ENCODE assay signal across 23 mouse cellular contexts in the genomic region with DNA sequence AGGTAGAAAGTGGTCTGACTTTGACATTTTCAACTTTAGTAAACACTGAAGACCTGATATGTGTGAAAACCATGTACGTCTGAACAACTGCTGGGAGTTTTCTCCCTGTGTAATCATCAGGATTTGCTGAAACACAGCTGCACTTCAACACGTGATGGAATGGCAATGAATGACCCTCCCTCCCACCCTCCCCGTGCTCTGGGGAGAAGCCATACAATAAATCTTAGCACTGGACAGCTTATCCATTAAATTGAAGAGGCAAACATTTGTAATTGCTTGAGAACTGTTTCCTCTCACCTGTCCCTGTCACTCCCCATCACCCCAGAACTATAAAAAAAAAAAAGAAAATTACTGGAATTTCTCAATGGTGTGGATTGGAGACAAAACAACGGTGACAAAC.
DNase-seq lines count a peak whose midpoint lies in the region; ATAC-seq and TF ChIP-seq lines count a peak whose summit lies in the region.
"Had no signal": no experiment of that assay in that cellular context is flagged by ENCODE, and none has a peak within 500 bp of the region (broad histone marks: within the 10 kb centered on the region; RNA-seq: fewer than 3 reads in every experiment).

No protein-coding gene starts in this region.

- no peak overlapping the region for H3K9ac ChIP-seq in kidney, embryonic 15.5 days
- H3K9ac ChIP-seq in embryonic facial prominence, embryonic 14.5 days (ENCODE audit: low read depth, low read length): no peak overlapping the region
- H3K9ac ChIP-seq in lung, postnatal 0 days (replicated peaks; ENCODE audit: low read depth): no peak overlapping the region
- H3K9ac ChIP-seq: forebrain, embryonic 13.5 days; heart, embryonic 15.5 days; liver, embryonic 12.5 days had no signal

- no peaks in the 10 kb centered on the region for H3K27me3 ChIP-seq in kidney, embryonic 15.5 days
- no peaks in the 10 kb centered on the region for H3K27me3 ChIP-seq in kidney, adult 2 months (replicated peaks; ENCODE audit: control insufficient read depth, insufficient read depth, low read length)
- no peaks in the 10 kb centered on the region for H3K27me3 ChIP-seq in embryonic facial prominence, embryonic 14.5 days (replicated peaks; ENCODE audit: control insufficient read depth, insufficient read depth, low read length)
- H3K27me3 ChIP-seq in lung, postnatal 0 days (replicated peaks; ENCODE audit: insufficient read depth, low read length): no peaks in the 10 kb centered on the region
- H3K27me3 ChIP-seq: forebrain, embryonic 13.5 days; heart, embryonic 15.5 days; liver, embryonic 12.5 days had no signal

- peak; percentile 69; the same call in 1 of the 2 replicates for ATAC-seq in kidney, embryonic 15.5 days (replicated peaks; ENCODE audit: low FRiP score)
- ATAC-seq in embryonic facial prominence, embryonic 14.5 days (ENCODE audit: low read depth): peak; percentile 55; the same call in 1 of the 2 replicates
- no peak for ATAC-seq in lung, postnatal 0 days
- ATAC-seq: forebrain, embryonic 13.5 days had no signal

- H3K4me2 ChIP-seq in kidney, embryonic 15.5 days: no peak overlapping the region
- H3K4me2 ChIP-seq in embryonic facial prominence, embryonic 14.5 days (ENCODE audit: low read depth, low read length): no peak overlapping the region
- H3K4me2 ChIP-seq in lung, postnatal 0 days (replicated peaks; ENCODE audit: low read depth, low read length): no peak overlapping the region
- H3K4me2 ChIP-seq: forebrain, embryonic 13.5 days; heart, embryonic 15.5 days; liver, embryonic 12.5 days had no signal

- intact Hi-C loops in left cerebral cortex, postnatal 14 days (cut with DNase I): loop anchor here (10.0 kb wide), 1 partner anchor 149 kb away; no protein-coding TSS in a partner anchor

- no peak overlapping the region for H3K27ac ChIP-seq in kidney, embryonic 15.5 days
- H3K27ac ChIP-seq in kidney, adult 2 months (ENCODE audit: insufficient read depth, low read depth, low read length): no peak overlapping the region
- no peak overlapping the region for H3K27ac ChIP-seq in embryonic facial prominence, embryonic 14.5 days (replicated peaks; ENCODE audit: low read depth, low read length)
- H3K27ac ChIP-seq in lung, postnatal 0 days (ENCODE audit: low read length): no peak overlapping the region
- H3K27ac ChIP-seq: forebrain, embryonic 13.5 days; heart, embryonic 15.5 days; left cerebral cortex, adult 2 months; liver, embryonic 12.5 days; midbrain, embryonic 10.5 days had no signal

- H3K4me3 ChIP-seq in kidney, embryonic 15.5 days (replicated peaks): no peak overlapping the region
- no peak overlapping the region for H3K4me3 ChIP-seq in kidney, adult 2 months (ENCODE audit: insufficient read depth, low read depth, low read length)
- no peak overlapping the region for H3K4me3 ChIP-seq in embryonic facial prominence, embryonic 14.5 days (ENCODE audit: low read depth, low read length)
- H3K4me3 ChIP-seq in lung, postnatal 0 days (ENCODE audit: low read depth, low read length): no peak overlapping the region
- H3K4me3 ChIP-seq: erythroblast, embryonic 14.5 days; forebrain, embryonic 13.5 days; heart, adult 2 months; heart, embryonic 15.5 days; left cerebral cortex, adult 2 months; liver, embryonic 12.5 days; midbrain, embryonic 10.5 days had no signal

- no peaks in the 10 kb centered on the region for H3K9me3 ChIP-seq in kidney, embryonic 15.5 days (replicated peaks)
- no peaks in the 10 kb centered on the region for H3K9me3 ChIP-seq in embryonic facial prominence, embryonic 14.5 days (ENCODE audit: control insufficient read depth, low read length)
- H3K9me3 ChIP-seq in lung, postnatal 0 days (ENCODE audit: low read length): no peaks in the 10 kb centered on the region
- H3K9me3 ChIP-seq: forebrain, embryonic 13.5 days; heart, embryonic 15.5 days; liver, embryonic 12.5 days; midbrain, embryonic 10.5 days had no signal

- TF ChIP-seq POLR2A in kidney, adult 2 months (IDR thresholded peaks at IDR 0.05; ENCODE audit: low read depth, low read length): no peak

- H3K4me1 ChIP-seq in kidney, embryonic 15.5 days: peaks cover 11% of the 10 kb centered on the region
- no peaks in the 10 kb centered on the region for H3K4me1 ChIP-seq in kidney, adult 2 months (ENCODE audit: control insufficient read depth, insufficient read depth, low read length)
- H3K4me1 ChIP-seq in embryonic facial prominence, embryonic 14.5 days (ENCODE audit: control insufficient read depth, insufficient read depth, low read length): peaks cover 3% of the 10 kb centered on the region; the same call in 1 of the 2 replicates
- no peaks in the 10 kb centered on the region for H3K4me1 ChIP-seq in lung, postnatal 0 days (ENCODE audit: insufficient read depth, low read depth, low read length)
- H3K4me1 ChIP-seq: forebrain, embryonic 13.5 days; heart, embryonic 15.5 days; midbrain, embryonic 10.5 days had no signal

- TF ChIP-seq EP300 in lung, postnatal 0 days (IDR thresholded peaks at IDR 0.05): no peak

- 14% methylated on average over 4 of the region's 4 CpGs for WGBS in kidney, embryonic 15.5 days
- 30% methylated on average over 4 of the region's 4 CpGs for WGBS in kidney, adult 2 months
- WGBS in embryonic facial prominence, embryonic 14.5 days: 42% methylated on average over 4 of the region's 4 CpGs
- 39% methylated on average over 4 of the region's 4 CpGs for WGBS in lung, postnatal 0 days

- no peaks in the 10 kb centered on the region for H3K36me3 ChIP-seq in kidney, embryonic 15.5 days
- H3K36me3 ChIP-seq in kidney, adult 2 months (ENCODE audit: control insufficient read depth, insufficient read depth, low read length): no peaks in the 10 kb centered on the region
- no peaks in the 10 kb centered on the region for H3K36me3 ChIP-seq in embryonic facial prominence, embryonic 14.5 days (ENCODE audit: control insufficient read depth, insufficient read depth, low read length)
- H3K36me3 ChIP-seq in lung, postnatal 0 days (ENCODE audit: insufficient read depth, low read length): no peaks in the 10 kb centered on the region
- H3K36me3 ChIP-seq: heart, embryonic 15.5 days; liver, embryonic 12.5 days; midbrain, embryonic 10.5 days had no signal

- TF ChIP-seq CTCF in kidney, adult 2 months (conservative IDR thresholded peaks at IDR 0.05; ENCODE audit: insufficient read depth, insufficient read length, low read depth, low read length): no peak
- no peak for TF ChIP-seq CTCF in lung, postnatal 0 days (IDR thresholded peaks at IDR 0.05)

- no peak for DNase-seq in kidney, adult 2 months
- peak; percentile 58 for DNase-seq in embryo, embryonic 10.5 days (ENCODE audit: low spot score)
- peak; percentile 55 for DNase-seq in embryonic facial prominence, embryonic 14.5 days (ENCODE audit: low spot score)
- DNase-seq in mesoderm, embryonic 11.5 days (ENCODE audit: low read depth, low spot score): peak; percentile 76
- no peak for DNase-seq in heart, adult 18-20 months
- DNase-seq in lung, postnatal 0 days (ENCODE audit: low spot score): no peak
- no peak for DNase-seq in left cerebral cortex, postnatal 14 days (ENCODE audit: low spot score in 2 of 2)
- DNase-seq: adrenal gland, adult 2 months; cerebellum, adult 9-10 months; gastrocnemius, postnatal 14 days; heart, postnatal 4 days; lung, adult 2 months; right cerebral cortex, postnatal 25 days; thymus, adult 18-20 months; thymus, postnatal 4 days had no signal

Comparison
In these comparisons a context has a peak if more than half of its experiments do, and no peak if none do; other contexts are left out.
1. DNase-seq: peak in embryo, embryonic 10.5 days (single experiment), embryonic facial prominence, embryonic 14.5 days (single experiment) and mesoderm, embryonic 11.5 days (single experiment); none in kidney, adult 2 months (single experiment), heart, adult 18-20 months (0 of 2), lung, postnatal 0 days (single experiment) and left cerebral cortex, postnatal 14 days (0 of 2).